Mouse (Mus musculus): Measurements from ENCODE around the gene Cdc42. TPM values are rescaled to one million over a fixed set of nuclear protein-coding genes. Genes with fewer than 3 reads are reported as not detected.

The Cdc42 gene
- polyA plus RNA-seq, 2 experiments, result 91.6 to 259 TPM

- H3K4me1 ChIP-seq (replicated peaks; ENCODE audit: control insufficient read depth in 2 of 2, insufficient read depth in 2 of 2, low read length in 1 of 2), result peaks cover 0 to 17% of the 10 kb centered on the region in 2 experiments; a peak in 3 of 4 replicates
- peaks cover 2% of the 10 kb centered on the region; the same call in 1 of the 2 replicates for H3K9me3 ChIP-seq (ENCODE audit: control insufficient read depth, low read length)
- ATAC-seq (ENCODE audit: insufficient read depth) (no peak), DNase-seq (ENCODE audit: low read depth in 3 of 3, low spot score in 3 of 3) (no peak)
- no peak overlapping the region for H3K4me3 ChIP-seq (ENCODE audit: insufficient read depth in 1 of 2, low read depth in 2 of 2, low read length in 2 of 2)
- no peaks in the 10 kb centered on the region for H3K27me3 ChIP-seq (ENCODE audit: control insufficient read depth, insufficient read depth, low read length)
- H3K27ac ChIP-seq, result no peak overlapping the region
- no peak overlapping the region for H3K4me2 ChIP-seq (ENCODE audit: low read depth)
- no peak overlapping the region for H3K9ac ChIP-seq (replicated peaks)
- TF ChIP-seq CTCF (IDR thresholded peaks at IDR 0.05; ENCODE audit: low read depth), result no peak
- no peak for TF ChIP-seq EP300 (IDR thresholded peaks at IDR 0.05; ENCODE audit: low read depth)
- 73% methylated on average over 9 of the region's 9 CpGs for WGBS (ENCODE audit: insufficient replicate concordance)
- H3K36me3 ChIP-seq (replicated peaks; ENCODE audit: control insufficient read depth, insufficient read depth, low read depth), result no peaks in the 10 kb centered on the region
These were observed 35.4 kb upstream of the Cdc42 start for GRCm38 (mm10) chr4:137392874-137393273.

GRCm38 (mm10) chr4:137391287-137391686 is 33.8 kb upstream of the Cdc42 start:
- H3K9me3 ChIP-seq (ENCODE audit: control insufficient read depth, low read length), result peaks cover 2% of the 10 kb centered on the region; the same call in 1 of the 2 replicates
- WGBS (ENCODE audit: insufficient replicate concordance), result 69% methylated on average over 3 of the region's 3 CpGs
- no peak overlapping the region for H3K9ac ChIP-seq (replicated peaks)
- no peak for DNase-seq (ENCODE audit: low read depth in 3 of 3, low spot score in 3 of 3)
- ATAC-seq (ENCODE audit: insufficient read depth), result no peak
- TF ChIP-seq CTCF (IDR thresholded peaks at IDR 0.05; ENCODE audit: low read depth), result peak; percentile 54
- TF ChIP-seq EP300 (IDR thresholded peaks at IDR 0.05; ENCODE audit: low read depth), result no peak
- H3K4me2 ChIP-seq (ENCODE audit: low read depth), result no peak overlapping the region
- H3K36me3 ChIP-seq (replicated peaks; ENCODE audit: control insufficient read depth, insufficient read depth, low read depth), result no peaks in the 10 kb centered on the region
- no peaks in the 10 kb centered on the region for H3K27me3 ChIP-seq (ENCODE audit: control insufficient read depth, insufficient read depth, low read length)
- H3K4me1 ChIP-seq (replicated peaks; ENCODE audit: control insufficient read depth in 2 of 2, insufficient read depth in 2 of 2, low read length in 1 of 2), result peaks cover 6 to 21% of the 10 kb centered on the region in 2 experiments
- H3K27ac ChIP-seq, result no peak overlapping the region
- no peak overlapping the region for H3K4me3 ChIP-seq (ENCODE audit: insufficient read depth in 1 of 2, low read depth in 2 of 2, low read length in 2 of 2)

- no peak for ATAC-seq (ENCODE audit: insufficient read depth)
- peaks cover 2% of the 10 kb centered on the region; the same call in 1 of the 2 replicates for H3K9me3 ChIP-seq (ENCODE audit: control insufficient read depth, low read length)
- H3K4me1 ChIP-seq (replicated peaks; ENCODE audit: control insufficient read depth in 2 of 2, insufficient read depth in 2 of 2, low read length in 1 of 2), result peaks cover 6 to 21% of the 10 kb centered on the region in 2 experiments
- no peak overlapping the region for H3K4me3 ChIP-seq (ENCODE audit: insufficient read depth in 1 of 2, low read depth in 2 of 2, low read length in 2 of 2)
- no peak overlapping the region for H3K27ac ChIP-seq
- no peaks in the 10 kb centered on the region for H3K27me3 ChIP-seq (ENCODE audit: control insufficient read depth, insufficient read depth, low read length)
- WGBS (ENCODE audit: insufficient replicate concordance), result 74% methylated on average over 4 of the region's 4 CpGs
- H3K36me3 ChIP-seq (replicated peaks; ENCODE audit: control insufficient read depth, insufficient read depth, low read depth), result no peaks in the 10 kb centered on the region
- no peak for DNase-seq (ENCODE audit: low read depth in 3 of 3, low spot score in 3 of 3)
- TF ChIP-seq CTCF (IDR thresholded peaks at IDR 0.05; ENCODE audit: low read depth), result no peak
- no peak for TF ChIP-seq EP300 (IDR thresholded peaks at IDR 0.05; ENCODE audit: low read depth)
- H3K9ac ChIP-seq (replicated peaks), result no peak overlapping the region
- H3K4me2 ChIP-seq (ENCODE audit: low read depth), result no peak overlapping the region
These were observed 32.7 kb upstream of the Cdc42 start for GRCm38 (mm10) chr4:137390196-137390595.

- ATAC-seq (ENCODE audit: insufficient read depth) (no peak), DNase-seq (ENCODE audit: low read depth in 3 of 3, low spot score in 3 of 3) (no peak)
- 33% methylated on average over 6 of the region's 6 CpGs for WGBS (ENCODE audit: insufficient replicate concordance)
- TF ChIP-seq EP300 (IDR thresholded peaks at IDR 0.05; ENCODE audit: low read depth), result no peak
- TF ChIP-seq CTCF (IDR thresholded peaks at IDR 0.05; ENCODE audit: low read depth), result no peak
- Histone ChIP-seq H3K27me3 (ENCODE audit: control insufficient read depth, insufficient read depth, low read length) (no peaks in the 10 kb centered on the region), H3K27ac (peak overlapping the region; percentile 90), H3K4me3 (ENCODE audit: insufficient read depth in 1 of 2, low read depth in 2 of 2, low read length in 2 of 2) (peak overlapping the region; percentile 32 to 60), H3K36me3 (replicated peaks; ENCODE audit: control insufficient read depth, insufficient read depth, low read depth) (no peaks in the 10 kb centered on the region), H3K4me2 (ENCODE audit: low read depth) (peak overlapping the region; percentile 86), H3K9ac (replicated peaks) (peak overlapping the region; percentile 87), H3K9me3 (ENCODE audit: control insufficient read depth, low read length) (peaks cover 2% of the 10 kb centered on the region; the same call in 1 of the 2 replicates), H3K4me1 (replicated peaks; ENCODE audit: control insufficient read depth in 2 of 2, insufficient read depth in 2 of 2, low read length in 1 of 2) (peaks cover 6 to 21% of the 10 kb centered on the region in 2 experiments)
These were observed 31.5 kb upstream of the Cdc42 start for GRCm38 (mm10) chr4:137388983-137389382.

DNA sequence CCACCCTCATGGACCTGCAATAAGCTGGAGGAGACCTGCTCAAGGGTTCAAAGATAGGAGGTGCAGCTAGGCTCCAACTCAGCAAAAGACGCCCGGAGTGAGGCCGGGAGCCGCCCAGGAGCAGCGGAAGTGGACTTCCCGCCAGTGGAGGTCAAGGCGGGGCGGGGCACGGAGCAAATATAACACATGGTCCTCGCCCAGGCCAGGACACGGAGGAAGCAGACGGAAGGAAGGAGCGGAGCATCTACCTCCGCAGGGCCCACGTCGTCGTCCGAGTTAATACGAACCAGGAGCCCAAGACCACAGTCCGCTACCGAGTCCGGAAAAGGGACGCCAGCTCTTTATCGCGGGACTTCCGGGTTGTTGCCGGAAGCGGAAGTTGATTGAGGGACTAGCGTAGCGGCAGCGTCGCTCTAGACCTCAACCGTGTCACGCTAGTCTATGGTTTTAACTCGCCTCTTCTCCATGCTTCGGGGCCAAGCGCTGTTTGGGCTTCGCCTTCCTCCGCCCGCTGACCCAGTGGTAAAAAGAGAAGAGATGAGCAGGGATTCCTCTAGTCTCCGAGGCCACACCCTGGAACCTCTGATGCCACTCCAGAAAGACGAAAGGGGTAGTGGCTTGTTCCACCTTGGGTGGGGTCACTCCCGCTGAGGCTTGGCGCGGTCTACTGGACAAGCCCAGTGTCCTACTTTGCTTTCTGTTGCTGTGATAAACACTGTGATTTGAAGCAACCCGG is 30.7 kb upstream of the Cdc42 start:
- Histone ChIP-seq H3K9me3 (ENCODE audit: control insufficient read depth, low read length) (peaks cover 2% of the 10 kb centered on the region; the same call in 1 of the 2 replicates), H3K4me1 (replicated peaks; ENCODE audit: control insufficient read depth in 2 of 2, insufficient read depth in 2 of 2, low read length in 1 of 2) (peaks cover 6 to 21% of the 10 kb centered on the region in 2 experiments), H3K27ac (peak overlapping the region; percentile 90), H3K36me3 (replicated peaks; ENCODE audit: control insufficient read depth, insufficient read depth, low read depth) (no peaks in the 10 kb centered on the region), H3K27me3 (ENCODE audit: control insufficient read depth, insufficient read depth, low read length) (no peaks in the 10 kb centered on the region), H3K4me2 (ENCODE audit: low read depth) (peak overlapping the region; percentile 86), H3K9ac (replicated peaks) (peak overlapping the region; percentile 87), H3K4me3 (ENCODE audit: insufficient read depth in 1 of 2, low read depth in 2 of 2, low read length in 2 of 2) (peak overlapping the region; percentile 60 to 82)
- DNase-seq (ENCODE audit: low read depth in 3 of 3, low spot score in 3 of 3) (peak; percentile 78 to 88 (median 81)), ATAC-seq (ENCODE audit: insufficient read depth) (peak; percentile 88)
- under 1% methylated on average over 46 of the region's 46 CpGs for WGBS (ENCODE audit: insufficient replicate concordance)
- TF ChIP-seq CTCF (IDR thresholded peaks at IDR 0.05; ENCODE audit: low read depth) (0 out of 2 replicates have a peak, but pooled peaks have one; percentile 18), EP300 (IDR thresholded peaks at IDR 0.05; ENCODE audit: low read depth) (peak; percentile 57)

Data from liver, embryonic 14.5 days (tissue).